Mouse (Mus musculus): ENCODE data around the gene Csrnp3.

DNA sequence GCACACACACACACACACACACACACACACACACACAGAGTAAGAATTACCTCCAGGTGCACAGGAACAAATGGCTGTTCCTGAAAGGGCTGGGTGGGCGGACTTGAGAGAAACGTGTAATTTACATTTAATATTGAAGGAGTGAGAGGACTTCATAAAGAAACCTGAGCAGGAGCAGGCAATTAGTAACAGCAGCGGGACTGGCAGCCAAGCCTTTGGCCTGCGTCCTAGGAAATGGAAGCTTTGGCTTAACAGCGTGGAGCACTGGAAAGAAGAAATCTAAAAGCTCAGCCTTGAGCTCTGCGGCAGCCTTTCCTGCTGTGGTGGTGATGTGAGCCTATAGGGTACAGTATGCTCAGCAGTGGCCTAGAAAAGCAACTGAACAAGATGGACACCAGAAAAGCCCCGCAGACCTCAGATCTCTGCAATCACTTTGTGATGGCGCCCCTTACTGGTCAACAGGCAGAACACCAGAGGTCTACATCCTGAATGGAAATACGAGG, 196.4 kb downstream of the Csrnp3 start:
- TF ChIP-seq POLR2A (IDR thresholded peaks at IDR 0.05; ENCODE audit: low read depth, low read length), result no peak
- no peak for TF ChIP-seq CTCF (IDR thresholded peaks at IDR 0.05; ENCODE audit: extremely low read depth, insufficient read depth, insufficient read length, insufficient replicate concordance)

Data from spleen, adult 2 months (tissue).